Mouse (Mus musculus) hindbrain, embryonic 11.5 days (tissue): ENCODE results near the gene Best1. TPM values are rescaled to one million over a fixed set of nuclear protein-coding genes. Genes with fewer than 3 reads are reported as not detected.
"Not testable (repeated sequence)": the region's sequence is repeated elsewhere in the genome, so short reads cannot be mapped to it uniquely, and the experiment has no call there.

Experiments
- ATAC-seq: fragments of 200-750 bp; cut with Nextera tagmentation; 2 replicates; pipeline ENCODE4 v1.8.0; 2017; ENCODE audit warnings: mild to moderate bottlenecking, moderate TSS enrichment, moderate library complexity; ENCODE audit not compliant: low FRiP score
- DNase-seq: peaks from one replicate; pipeline ENCODE4 v3.0.0-alpha.2; 2015; ENCODE audit warnings: low spot score
- H3K27ac ChIP-seq: fragments of 300-500 bp; sonication (generic); 2 replicates; pipeline ENCODE4 v1.5.1; 2014; ENCODE audit warnings: mild to moderate bottlenecking, low read depth, low read length
- H3K27me3 ChIP-seq: fragments of 300-500 bp; sonication (generic); 2 replicates; pipeline ENCODE4 v1.6.1; 2014; ENCODE audit warnings: mild to moderate bottlenecking, low read length, moderate library complexity, mixed read lengths; ENCODE audit not compliant: control insufficient read depth, insufficient read depth
- H3K36me3 ChIP-seq: fragments of 300-500 bp; sonication (generic); 2 replicates; pipeline ENCODE4 v1.6.1; 2014; ENCODE audit warnings: mild to moderate bottlenecking, low read length, moderate library complexity, mixed read lengths; ENCODE audit not compliant: control insufficient read depth, insufficient read depth
- H3K4me1 ChIP-seq: fragments of 300-500 bp; sonication (generic); replicated peaks from 2 replicates; pipeline ENCODE4 v1.6.1; 2014; ENCODE audit warnings: low read length, mixed read lengths; ENCODE audit not compliant: control insufficient read depth, insufficient read depth
- H3K4me2 ChIP-seq: fragments of 300-500 bp; sonication (generic); replicated peaks from 2 replicates; pipeline ENCODE4 v1.6.1; 2014; ENCODE audit warnings: mild to moderate bottlenecking, low read depth, low read length
- H3K4me3 ChIP-seq: fragments of 300-500 bp; sonication (generic); 2 replicates; pipeline ENCODE4 v1.5.1; 2014; ENCODE audit warnings: low read depth, low read length
- H3K9ac ChIP-seq: fragments of 300-500 bp; sonication (generic); 2 replicates; pipeline ENCODE4 v1.6.1; 2014; ENCODE audit warnings: low read depth, low read length
- H3K9me3 ChIP-seq: fragments of 300-500 bp; sonication (generic); 2 replicates; pipeline ENCODE4 v1.6.1; 2016; ENCODE audit warnings: low read length; ENCODE audit not compliant: control insufficient read depth
- WGBS: fragments of 180-500 bp; shearing (Covaris S2); extraction: QIAGEN DNeasy Blood & Tissue Kit; methylation state at CpG from one replicate; pipeline ENCODE4 v1.1.7; 2014; 5-methylcytosine and 5-hydroxymethylcytosine counted together
- polyA plus RNA-seq: library from polyadenylated mRNA; unstranded; fragments of >200 nt; fragmentation: Nextera tagmentation; extraction: Ambion mirVana; gene quantifications from 2 replicates; pipeline ENCODE4 v1.2.1, GENCODE M21; 2014

Gene Best1
- polyA plus RNA-seq, 1 experiment from 2014 or later: 0.91 TPM

GRCm38 (mm10) chr19:9982151-9982851 is 19.1 kb downstream of the Best1 start:
- H3K4me1 ChIP-seq: 0 out of 2 replicates have a peak, but pooled peaks cover 2% of the 10 kb centered on the region
- DNase-seq (peak; percentile 99), ATAC-seq (peak; percentile 99)
- peak overlapping the region; percentile 70 for H3K4me2 ChIP-seq
- H3K4me3 ChIP-seq: peak overlapping the region; percentile 87
- peak overlapping the region; percentile 84 for H3K27ac ChIP-seq
- H3K9me3 ChIP-seq: no peaks in the 10 kb centered on the region
- under 1% methylated on average over 58 of the region's 59 CpGs for WGBS
- H3K36me3 ChIP-seq: peaks cover 6% of the 10 kb centered on the region; the same call in 1 of the 2 replicates
- H3K27me3 ChIP-seq: no peaks in the 10 kb centered on the region
- H3K9ac ChIP-seq: peak overlapping the region; percentile 87

GRCm38 (mm10) chr19:9981621-9982020 is 19.8 kb downstream of the Best1 start:
- Histone ChIP-seq H3K4me3 (peak overlapping the region; percentile 87; the same call in 1 of the 2 replicates), H3K27me3 (no peaks in the 10 kb centered on the region), H3K4me2 (peak overlapping the region; percentile 70), H3K27ac (peak overlapping the region; percentile 80; the same call in 1 of the 2 replicates), H3K9me3 (no peaks in the 10 kb centered on the region), H3K36me3 (peaks cover 6% of the 10 kb centered on the region; the same call in 1 of the 2 replicates), H3K4me1 (0 out of 2 replicates have a peak, but pooled peaks cover 2% of the 10 kb centered on the region), H3K9ac (peak overlapping the region; percentile 63)
- ATAC-seq (no peak), DNase-seq (peak; percentile 30)
- WGBS: 70% methylated on average over 4 of the region's 4 CpGs

GRCm38 (mm10) chr19:9980258-9980657 is 21.2 kb downstream of the Best1 start, which contains the start of gene Fth1:
TSS of gene Fth1 (plus strand) at chr19:9980598.
- ATAC-seq: no peak
- H3K4me3 ChIP-seq: no peak within 1 kb of the TSS
- no peaks in the 10 kb centered on the region for H3K27me3 ChIP-seq
- H3K9me3 ChIP-seq: no peaks in the 10 kb centered on the region
- H3K9ac ChIP-seq: no peak within 1 kb of the TSS; the same call in 1 of the 2 replicates
- no peak within 1 kb of the TSS for H3K4me2 ChIP-seq
- WGBS: 89% methylated on average over 4 of the region's 4 CpGs
- DNase-seq: no peak
- 0 out of 2 replicates have a peak, but pooled peaks cover 2% of the 10 kb centered on the region for H3K4me1 ChIP-seq
- no peak within 1 kb of the TSS for H3K27ac ChIP-seq
- peaks cover 3% of the 10 kb centered on the region; the same call in 1 of the 2 replicates for H3K36me3 ChIP-seq

- no peak for DNase-seq
- Histone ChIP-seq H3K9me3 (no peaks in the 10 kb centered on the region), H3K4me1 (0 out of 2 replicates have a peak, but pooled peaks cover 2% of the 10 kb centered on the region), H3K27ac (no peak overlapping the region), H3K4me2 (no peak overlapping the region), H3K9ac (no peak overlapping the region), H3K27me3 (no peaks in the 10 kb centered on the region), H3K36me3 (no peaks in the 10 kb centered on the region), H3K4me3 (no peak overlapping the region)
- 88% methylated on average over 2 of the region's 2 CpGs for WGBS
- ATAC-seq: no peak
These were observed 22.3 kb downstream of the Best1 start for GRCm38 (mm10) chr19:9979156-9979555.

- no peak overlapping the region for H3K4me2 ChIP-seq
- H3K4me1 ChIP-seq: no peaks in the 10 kb centered on the region
- H3K36me3 ChIP-seq: no peaks in the 10 kb centered on the region
- no peak overlapping the region for H3K4me3 ChIP-seq
- no peaks in the 10 kb centered on the region for H3K9me3 ChIP-seq
- DNase-seq: no peak
- no peak for ATAC-seq
- no peaks in the 10 kb centered on the region for H3K27me3 ChIP-seq
- H3K9ac ChIP-seq: no peak overlapping the region
- no peak overlapping the region for H3K27ac ChIP-seq
- WGBS: 54% methylated on average over 5 of the region's 5 CpGs
These were observed 22.9 kb downstream of the Best1 start for GRCm38 (mm10) chr19:9978431-9978951.

GRCm38 (mm10) chr19:9977085-9977484 is 24.3 kb downstream of the Best1 start:
- no peaks in the 10 kb centered on the region for H3K9me3 ChIP-seq
- no peaks in the 10 kb centered on the region for H3K36me3 ChIP-seq
- no peak overlapping the region for H3K4me2 ChIP-seq
- no peak overlapping the region for H3K9ac ChIP-seq
- DNase-seq (no peak), ATAC-seq (no peak)
- no peaks in the 10 kb centered on the region for H3K27me3 ChIP-seq
- no peaks in the 10 kb centered on the region for H3K4me1 ChIP-seq
- WGBS: 78% methylated on average over 10 of the region's 10 CpGs
- no peak overlapping the region for H3K27ac ChIP-seq
- H3K4me3 ChIP-seq: no peak overlapping the region

GRCm38 (mm10) chr19:9974853-9975252 is 26.6 kb downstream of the Best1 start:
- not testable (repeated sequence) for H3K4me2 ChIP-seq, H3K4me1 ChIP-seq, H3K4me3 ChIP-seq, H3K27me3 ChIP-seq, DNase-seq, H3K27ac ChIP-seq, H3K36me3 ChIP-seq, ATAC-seq, H3K9ac ChIP-seq, H3K9me3 ChIP-seq
- WGBS: 86% methylated on average over 2 of the region's 2 CpGs

GRCm38 (mm10) chr19:9968081-9968787 is 33.2 kb downstream of the Best1 start:
- no peak for ATAC-seq
- H3K4me3 ChIP-seq: no peak overlapping the region
- H3K9ac ChIP-seq: no peak overlapping the region
- 83% methylated on average over 8 of the region's 10 CpGs for whole genome bisulfite sequencing
- no peaks in the 10 kb centered on the region for H3K36me3 ChIP-seq
- no peak for DNase-seq
- no peaks in the 10 kb centered on the region for H3K4me1 ChIP-seq
- no peak overlapping the region for H3K4me2 ChIP-seq
- no peaks in the 10 kb centered on the region for H3K27me3 ChIP-seq
- no peak overlapping the region for H3K27ac ChIP-seq
- H3K9me3 ChIP-seq: no peaks in the 10 kb centered on the region
